Comparison of ENCODE assay signal across 12 mouse cellular contexts in genomic region chr11:50262020-50262419, GRCm38 (mm10). TPM values are rescaled to one million over a fixed set of nuclear protein-coding genes. Genes with fewer than 3 reads are reported as not detected.
DNase-seq lines count a peak whose midpoint lies in the region; ATAC-seq and TF ChIP-seq lines count a peak whose summit lies in the region.
"Had no signal": no experiment of that assay in that cellular context is flagged by ENCODE, and none has a peak within 500 bp of the region (broad histone marks: within the 10 kb centered on the region; RNA-seq: fewer than 3 reads in every experiment).

No protein-coding gene starts in this region.

- TF ChIP-seq EP300 in liver, embryonic 14.5 days (IDR thresholded peaks at IDR 0.05; ENCODE audit: low read depth) = no peak

- no peaks in the 10 kb centered on the region for H3K9me3 ChIP-seq in liver, embryonic 14.5 days (ENCODE audit: control insufficient read depth, low read length)
- H3K9me3 ChIP-seq in liver, embryonic 11.5 days (ENCODE audit: control insufficient read depth, low read length) = no peaks in the 10 kb centered on the region
- H3K9me3 ChIP-seq: stomach, embryonic 15.5 days had no signal

- H3K36me3 ChIP-seq in liver, embryonic 14.5 days (replicated peaks; ENCODE audit: control insufficient read depth, insufficient read depth, low read depth) = peaks cover 43% of the 10 kb centered on the region
- peaks cover 37% of the 10 kb centered on the region for H3K36me3 ChIP-seq in liver, embryonic 11.5 days (ENCODE audit: control insufficient read depth, insufficient read depth, low read length)

- ATAC-seq in liver, embryonic 14.5 days (ENCODE audit: insufficient read depth) = no peak
- ATAC-seq in liver, embryonic 11.5 days (replicated peaks; ENCODE audit: low FRiP score) = no peak
- peak; percentile 68 to 70 for ATAC-seq in hematopoietic stem cell, adult 5-6 weeks (replicated peaks in 1 of 2; ENCODE audit: insufficient read depth in 1 of 2, low FRiP score in 2 of 2, low TSS enrichment in 1 of 2, low read depth in 1 of 2, poor library complexity in 2 of 2, severe bottlenecking in 2 of 2)
- peak; percentile 90 for ATAC-seq in megakaryocyte progenitor cell, adult 5-6 weeks (replicated peaks; ENCODE audit: poor library complexity)

- no peaks in the 10 kb centered on the region for H3K27me3 ChIP-seq in liver, embryonic 14.5 days (ENCODE audit: control insufficient read depth, insufficient read depth, low read length)
- no peaks in the 10 kb centered on the region for H3K27me3 ChIP-seq in liver, embryonic 11.5 days (replicated peaks; ENCODE audit: control insufficient read depth, insufficient read depth, low read length)
- H3K27me3 ChIP-seq: stomach, embryonic 15.5 days had no signal

- no peaks in the 10 kb centered on the region for H3K4me1 ChIP-seq in liver, embryonic 14.5 days (replicated peaks; ENCODE audit: control insufficient read depth in 2 of 2, insufficient read depth in 2 of 2, low read length in 1 of 2)
- H3K4me1 ChIP-seq in liver, embryonic 11.5 days (replicated peaks; ENCODE audit: control insufficient read depth, insufficient read depth, low read length) = no peaks in the 10 kb centered on the region
- H3K4me1 ChIP-seq: stomach, embryonic 15.5 days had no signal

- 77% methylated on average over 4 of the region's 4 CpGs for WGBS in liver, embryonic 14.5 days (ENCODE audit: insufficient replicate concordance)
- 85% methylated on average over 4 of the region's 4 CpGs for WGBS in liver, embryonic 11.5 days

- peak; percentile 59 for TF ChIP-seq CTCF in liver, embryonic 14.5 days (IDR thresholded peaks at IDR 0.05; ENCODE audit: low read depth)

- no peak overlapping the region for H3K4me2 ChIP-seq in liver, embryonic 14.5 days (ENCODE audit: low read depth)
- H3K4me2 ChIP-seq in liver, embryonic 11.5 days = no peak overlapping the region
- H3K4me2 ChIP-seq: hindbrain, embryonic 14.5 days; midbrain, embryonic 11.5 days; stomach, embryonic 15.5 days had no signal

- no peak overlapping the region for H3K9ac ChIP-seq in liver, embryonic 14.5 days (replicated peaks)
- no peak overlapping the region for H3K9ac ChIP-seq in liver, embryonic 11.5 days (ENCODE audit: low read depth, low read length)
- H3K9ac ChIP-seq: hindbrain, embryonic 14.5 days; stomach, embryonic 15.5 days had no signal

- H3K27ac ChIP-seq in liver, embryonic 14.5 days = no peak overlapping the region
- no peak overlapping the region for H3K27ac ChIP-seq in liver, embryonic 11.5 days (ENCODE audit: low read depth, low read length)
- H3K27ac ChIP-seq: hindbrain, embryonic 14.5 days; stomach, embryonic 15.5 days had no signal

- DNase-seq in cerebellum, postnatal 10 days = peak; percentile 45 to 47
- DNase-seq in cerebellum, postnatal 4 days (ENCODE audit: low spot score in 2 of 2) = no peak
- no peak for DNase-seq in liver, embryonic 14.5 days (ENCODE audit: low read depth in 3 of 3, low spot score in 3 of 3)
- DNase-seq in liver, embryonic 11.5 days (ENCODE audit: low spot score) = no peak
- no peak for DNase-seq in spleen, postnatal 36 days (ENCODE audit: low spot score in 2 of 2)
- DNase-seq in embryo, embryonic 9.5 days (ENCODE audit: extremely low spot score) = no peak
- DNase-seq: adrenal gland, adult 2 months had no signal

- no peak overlapping the region for H3K4me3 ChIP-seq in liver, embryonic 14.5 days (ENCODE audit: insufficient read depth in 1 of 2, low read depth in 2 of 2, low read length in 2 of 2)
- no peak overlapping the region for H3K4me3 ChIP-seq in liver, embryonic 11.5 days (ENCODE audit: low read depth, low read length)
- H3K4me3 ChIP-seq: stomach, embryonic 15.5 days had no signal

RNA-seq across cellular contexts. Expression of gene Ltc4s, which starts 23.6 kb away (rescaled TPM):
- 0.54 and 0.81 TPM in 2 replicates for polyA plus RNA-seq in liver, embryonic 14.5 days (2012; rRNA removed)
- polyA plus RNA-seq in liver, embryonic 14.5 days (2014; fragmentation: Nextera tagmentation; extraction: Ambion mirVana) = 0.61 and 0.83 TPM in 2 replicates
- 0.82 and 2.6 TPM in 2 replicates for polyA plus RNA-seq in liver, embryonic 11.5 days (2014; fragmentation: Nextera tagmentation; extraction: Ambion mirVana)
- total RNA-seq in hematopoietic stem cell, adult 5-6 weeks (2017) = 4.3 and 12.0 TPM in 2 replicates
- total RNA-seq in megakaryocyte progenitor cell, adult 5-6 weeks (2015) = 0.74 and 1.1 TPM in 2 replicates
- 1.4 TPM in 1 of 2 replicates, not detected in the other for total RNA-seq in megakaryocyte progenitor cell, adult 5-6 weeks (2017)

RNA-seq across cellular contexts. Expression of gene Maml1, which starts 30.1 kb away (rescaled TPM):
- polyA plus RNA-seq in liver, embryonic 14.5 days (2012; rRNA removed) = 3.3 and 3.4 TPM in 2 replicates
- polyA plus RNA-seq in liver, embryonic 14.5 days (2014; fragmentation: Nextera tagmentation; extraction: Ambion mirVana) = 1.9 and 2.5 TPM in 2 replicates
- polyA plus RNA-seq in liver, embryonic 11.5 days (2014; fragmentation: Nextera tagmentation; extraction: Ambion mirVana) = 4.4 and 5.6 TPM in 2 replicates
- total RNA-seq in hematopoietic stem cell, adult 5-6 weeks (2017) = 4.5 and 7.1 TPM in 2 replicates
- 14.2 and 15.9 TPM in 2 replicates for total RNA-seq in megakaryocyte progenitor cell, adult 5-6 weeks (2015)
- total RNA-seq in megakaryocyte progenitor cell, adult 5-6 weeks (2017) = 4.1 and 4.2 TPM in 2 replicates

RNA-seq across cellular contexts. Expression of gene Mgat4b, which starts 51.3 kb away (rescaled TPM):
- 14.8 and 16.6 TPM in 2 replicates for polyA plus RNA-seq in liver, embryonic 14.5 days (2012; rRNA removed)
- 5.7 and 9.5 TPM in 2 replicates for polyA plus RNA-seq in liver, embryonic 14.5 days (2014; fragmentation: Nextera tagmentation; extraction: Ambion mirVana)
- polyA plus RNA-seq in liver, embryonic 11.5 days (2014; fragmentation: Nextera tagmentation; extraction: Ambion mirVana) = 22.3 and 25.4 TPM in 2 replicates
- 9.0 and 17.0 TPM in 2 replicates for total RNA-seq in hematopoietic stem cell, adult 5-6 weeks (2017)
- 17.4 and 18.9 TPM in 2 replicates for total RNA-seq in megakaryocyte progenitor cell, adult 5-6 weeks (2015)
- 10.8 and 16.2 TPM in 2 replicates for total RNA-seq in megakaryocyte progenitor cell, adult 5-6 weeks (2017)

RNA-seq across cellular contexts. Expression of gene Sqstm1, which starts 51.4 kb away (rescaled TPM):
- polyA plus RNA-seq in liver, embryonic 14.5 days (2012; rRNA removed) = 36.8 and 43.7 TPM in 2 replicates
- polyA plus RNA-seq in liver, embryonic 14.5 days (2014; fragmentation: Nextera tagmentation; extraction: Ambion mirVana) = 103 and 117 TPM in 2 replicates
- polyA plus RNA-seq in liver, embryonic 11.5 days (2014; fragmentation: Nextera tagmentation; extraction: Ambion mirVana) = 176 and 177 TPM in 2 replicates
- 371 and 449 TPM in 2 replicates for total RNA-seq in hematopoietic stem cell, adult 5-6 weeks (2017)
- total RNA-seq in megakaryocyte progenitor cell, adult 5-6 weeks (2015) = 42.7 and 49.3 TPM in 2 replicates
- 207 and 220 TPM in 2 replicates for total RNA-seq in megakaryocyte progenitor cell, adult 5-6 weeks (2017)

Comparison
In these comparisons a context has a peak if more than half of its experiments do, and no peak if none do; other contexts are left out.
1. DNase-seq: peak in cerebellum, postnatal 10 days (2 of 2); none in cerebellum, postnatal 4 days (0 of 2), liver, embryonic 14.5 days (0 of 3), liver, embryonic 11.5 days (single experiment), spleen, postnatal 36 days (0 of 2) and embryo, embryonic 9.5 days (single experiment).
2. ATAC-seq: peak in hematopoietic stem cell, adult 5-6 weeks (2 of 2) and megakaryocyte progenitor cell, adult 5-6 weeks (single experiment); none in liver, embryonic 14.5 days (single experiment) and liver, embryonic 11.5 days (single experiment).